Mouse (Mus musculus): Measurements from ENCODE around the gene Vgll4. TPM values are rescaled to one million over a fixed set of nuclear protein-coding genes. Genes with fewer than 3 reads are reported as not detected.

Gene Vgll4
- total and polyA plus RNA-seq, 2 experiments: 24.3 to 44.5 TPM

DNA sequence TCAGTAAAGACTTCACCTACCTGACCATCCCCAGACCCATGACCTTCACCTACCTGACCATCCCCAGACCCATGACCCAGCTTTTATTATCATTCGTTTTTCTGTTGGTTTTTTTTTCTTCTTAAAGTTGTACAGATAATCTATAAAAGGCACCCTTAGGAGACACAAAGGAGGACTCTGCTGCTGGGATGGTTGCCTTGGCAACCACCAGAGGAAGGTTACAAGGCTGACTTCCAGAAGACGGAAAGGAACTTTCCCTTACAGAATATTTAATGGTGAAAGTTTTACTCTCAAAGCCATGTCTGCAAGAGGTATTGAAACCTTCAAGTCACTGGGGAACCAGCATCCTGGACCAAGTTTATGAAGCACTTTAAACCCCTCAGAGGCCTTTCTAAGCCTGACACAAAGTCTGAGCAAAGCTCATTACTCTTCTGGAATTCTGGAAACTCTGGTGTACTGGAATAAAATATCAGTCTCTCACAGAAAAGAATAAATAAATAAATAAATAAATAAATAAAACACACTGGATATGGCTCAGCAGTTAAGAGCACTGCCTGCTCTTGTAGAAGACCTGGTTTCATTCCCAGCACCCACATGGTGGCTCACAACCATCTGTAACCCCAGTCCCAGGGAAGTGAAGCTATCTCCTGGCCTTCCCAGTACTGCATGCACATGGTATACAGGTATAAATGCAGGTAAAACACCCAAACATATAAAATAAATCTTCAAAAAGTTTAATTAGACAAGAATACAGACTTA lies 3.2 kb downstream of the Vgll4 start:
- no peaks in the 10 kb centered on the region for H3K27me3 ChIP-seq (ENCODE audit: control insufficient read depth, insufficient read depth, low read length)

DNA sequence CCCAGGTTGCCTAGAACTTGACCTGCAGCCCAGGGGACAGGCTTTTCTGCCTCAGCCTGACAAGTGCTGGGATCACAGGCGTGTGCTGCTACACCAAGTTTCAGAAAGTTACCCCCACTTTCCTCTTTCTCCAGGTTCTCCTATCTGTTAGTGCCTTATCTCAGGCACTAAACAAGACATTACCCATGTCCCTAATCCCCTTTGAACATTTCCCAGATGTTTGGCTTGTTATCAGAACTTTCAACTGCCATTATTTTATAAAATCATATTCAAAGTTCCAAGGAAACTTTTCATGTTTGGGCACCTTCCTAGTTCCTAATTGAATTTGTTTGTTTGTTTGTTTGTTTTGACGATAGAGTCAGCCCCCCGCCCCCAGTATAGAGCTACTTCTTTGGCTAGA lies 4.0 kb downstream of the Vgll4 start:
- H3K27me3 ChIP-seq (ENCODE audit: control insufficient read depth, insufficient read depth, low read length): no peaks in the 10 kb centered on the region
- H3K27ac ChIP-seq (replicated peaks; ENCODE audit: insufficient read depth, low read depth, low read length): no peak overlapping the region
- no peaks in the 10 kb centered on the region for H3K36me3 ChIP-seq (ENCODE audit: control insufficient read depth, insufficient read depth, low read length)
- no peak overlapping the region for H3K4me3 ChIP-seq (ENCODE audit: insufficient read depth, low read depth, low read length)
- H3K9ac ChIP-seq (ENCODE audit: low read depth, low read length): no peak overlapping the region
- DNase-seq (ENCODE audit: extremely low read depth, low read depth, low spot score): no peak
- WGBS: 75% methylated on average over 3 of the region's 3 CpGs
- H3K4me1 ChIP-seq (ENCODE audit: control insufficient read depth, insufficient read depth, low read length): peaks cover 10% of the 10 kb centered on the region
- TF ChIP-seq CTCF (IDR thresholded peaks at IDR 0.05; ENCODE audit: low read depth, low read length) (no peak), POLR2A (IDR thresholded peaks at IDR 0.05; ENCODE audit: extremely low read depth, insufficient read depth, low read length) (no peak)
- peaks cover 44% of the 10 kb centered on the region; the same call in 1 of the 2 replicates for H3K79me2 ChIP-seq (ENCODE audit: control insufficient read depth, insufficient read depth, low read length)

More for the DNA sequence above, 3.2 kb downstream of the Vgll4 start:
- Histone ChIP-seq H3K4me3 (ENCODE audit: insufficient read depth, low read depth, low read length) (no peak overlapping the region), H3K79me2 (ENCODE audit: control insufficient read depth, insufficient read depth, low read length) (peaks cover 39% of the 10 kb centered on the region; the same call in 1 of the 2 replicates), H3K9ac (ENCODE audit: low read depth, low read length) (no peak overlapping the region), H3K27ac (replicated peaks; ENCODE audit: insufficient read depth, low read depth, low read length) (no peak overlapping the region), H3K4me1 (ENCODE audit: control insufficient read depth, insufficient read depth, low read length) (peaks cover 10% of the 10 kb centered on the region), H3K36me3 (ENCODE audit: control insufficient read depth, insufficient read depth, low read length) (no peaks in the 10 kb centered on the region)
- no peak for TF ChIP-seq CTCF (IDR thresholded peaks at IDR 0.05; ENCODE audit: low read depth, low read length)
- no peak for DNase-seq (ENCODE audit: extremely low read depth, low read depth, low spot score)
- 79% methylated on average over 2 of the region's 2 CpGs for WGBS

DNA sequence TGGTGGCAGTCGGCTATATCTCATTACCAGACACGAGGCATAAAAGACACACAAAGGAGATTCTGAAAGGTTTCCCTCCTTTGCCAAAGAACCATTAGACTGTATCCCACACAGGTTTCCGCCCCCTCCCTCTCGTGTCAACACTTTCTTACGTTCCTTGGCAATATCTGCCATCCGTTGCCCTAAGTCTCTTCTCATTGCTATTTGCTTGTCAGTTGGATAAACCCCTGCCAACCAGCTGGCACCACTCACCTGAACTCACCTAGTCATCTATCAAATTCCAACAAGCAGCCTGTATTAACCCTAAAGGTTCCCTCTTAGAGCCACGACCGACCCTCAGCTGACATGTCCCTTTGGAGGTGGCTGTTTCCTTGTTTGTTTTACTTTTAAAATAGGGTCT lies 4.4 kb downstream of the Vgll4 start:
- H3K27ac ChIP-seq (replicated peaks; ENCODE audit: insufficient read depth, low read depth, low read length): no peak overlapping the region

DNA sequence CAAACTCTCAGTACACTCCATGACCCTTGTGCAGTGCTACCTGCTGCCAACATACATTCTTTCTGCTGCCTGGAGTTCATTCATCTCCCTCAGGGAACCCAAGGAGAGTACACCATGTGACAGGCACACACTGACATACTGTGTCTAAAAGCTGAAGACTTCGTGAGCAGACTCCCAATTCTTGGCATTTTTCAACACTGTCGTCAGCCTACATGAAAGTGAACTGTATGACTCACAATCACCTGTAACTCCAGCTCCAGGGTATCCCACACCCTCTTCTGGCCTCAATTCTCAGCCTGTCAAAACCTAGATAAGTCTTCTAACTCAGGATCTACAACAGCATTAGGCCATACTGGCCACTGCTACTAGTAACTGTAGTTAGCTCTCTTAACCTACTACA lies 5.6 kb downstream of the Vgll4 start:
- no peak overlapping the region for H3K9ac ChIP-seq (ENCODE audit: low read depth, low read length)
- H3K4me1 ChIP-seq (ENCODE audit: control insufficient read depth, insufficient read depth, low read length): peaks cover 10% of the 10 kb centered on the region
- H3K79me2 ChIP-seq (ENCODE audit: control insufficient read depth, insufficient read depth, low read length): peaks cover 59% of the 10 kb centered on the region; the same call in 1 of the 2 replicates
- H3K27ac ChIP-seq (replicated peaks; ENCODE audit: insufficient read depth, low read depth, low read length): no peak overlapping the region
- no peaks in the 10 kb centered on the region for H3K36me3 ChIP-seq (ENCODE audit: control insufficient read depth, insufficient read depth, low read length)
- H3K27me3 ChIP-seq (ENCODE audit: control insufficient read depth, insufficient read depth, low read length): no peaks in the 10 kb centered on the region
- DNase-seq (ENCODE audit: extremely low read depth, low read depth, low spot score): no peak
- no peak overlapping the region for H3K4me3 ChIP-seq (ENCODE audit: insufficient read depth, low read depth, low read length)
- TF ChIP-seq CTCF (IDR thresholded peaks at IDR 0.05; ENCODE audit: low read depth, low read length): no peak
- no peak for TF ChIP-seq POLR2A (IDR thresholded peaks at IDR 0.05; ENCODE audit: extremely low read depth, insufficient read depth, low read length)
- 74% methylated on average over 2 of the region's 2 CpGs for WGBS

More for the DNA sequence above, 4.4 kb downstream of the Vgll4 start:
- no peak overlapping the region for H3K9ac ChIP-seq (ENCODE audit: low read depth, low read length)
- peak; percentile 81 for DNase-seq (ENCODE audit: extremely low read depth, low read depth, low spot score)
- H3K79me2 ChIP-seq (ENCODE audit: control insufficient read depth, insufficient read depth, low read length): peaks cover 48% of the 10 kb centered on the region; the same call in 1 of the 2 replicates
- no peaks in the 10 kb centered on the region for H3K27me3 ChIP-seq (ENCODE audit: control insufficient read depth, insufficient read depth, low read length)
- WGBS: 36% methylated on average over 8 of the region's 8 CpGs
- no peak for TF ChIP-seq POLR2A (IDR thresholded peaks at IDR 0.05; ENCODE audit: extremely low read depth, insufficient read depth, low read length)
- no peak for TF ChIP-seq CTCF (IDR thresholded peaks at IDR 0.05; ENCODE audit: low read depth, low read length)
- H3K4me1 ChIP-seq (ENCODE audit: control insufficient read depth, insufficient read depth, low read length): peaks cover 10% of the 10 kb centered on the region
- no peak overlapping the region for H3K4me3 ChIP-seq (ENCODE audit: insufficient read depth, low read depth, low read length)
- no peaks in the 10 kb centered on the region for H3K36me3 ChIP-seq (ENCODE audit: control insufficient read depth, insufficient read depth, low read length)

DNA sequence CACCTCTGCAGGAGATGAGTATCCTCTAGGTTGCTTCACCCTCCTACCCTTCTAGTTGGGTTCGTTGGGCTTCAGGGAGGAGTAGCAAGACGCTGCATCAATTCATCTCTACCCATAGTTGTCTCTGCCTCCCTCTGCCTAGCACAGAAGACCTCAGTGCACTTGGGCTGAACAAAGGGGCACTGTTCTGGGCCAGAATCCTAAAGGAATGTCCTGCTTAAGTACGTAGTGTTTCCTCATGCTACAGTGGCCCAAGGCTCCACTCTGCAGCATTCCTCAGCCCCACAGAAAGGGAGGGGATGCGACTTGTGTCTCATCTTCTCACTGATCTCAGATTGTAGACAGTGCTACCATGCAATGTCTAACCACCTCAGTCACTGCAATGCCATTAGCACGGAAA lies 6.2 kb downstream of the Vgll4 start:
- Histone ChIP-seq H3K79me2 (ENCODE audit: control insufficient read depth, insufficient read depth, low read length) (peaks cover 60% of the 10 kb centered on the region; the same call in 1 of the 2 replicates), H3K27me3 (ENCODE audit: control insufficient read depth, insufficient read depth, low read length) (no peaks in the 10 kb centered on the region), H3K27ac (replicated peaks; ENCODE audit: insufficient read depth, low read depth, low read length) (no peak overlapping the region), H3K9ac (ENCODE audit: low read depth, low read length) (no peak overlapping the region), H3K36me3 (ENCODE audit: control insufficient read depth, insufficient read depth, low read length) (no peaks in the 10 kb centered on the region), H3K4me3 (ENCODE audit: insufficient read depth, low read depth, low read length) (no peak overlapping the region), H3K4me1 (ENCODE audit: control insufficient read depth, insufficient read depth, low read length) (peaks cover 10% of the 10 kb centered on the region)
- no peak for TF ChIP-seq CTCF (IDR thresholded peaks at IDR 0.05; ENCODE audit: low read depth, low read length)
- TF ChIP-seq POLR2A (IDR thresholded peaks at IDR 0.05; ENCODE audit: extremely low read depth, insufficient read depth, low read length): no peak
- DNase-seq (ENCODE audit: extremely low read depth, low read depth, low spot score): no peak
- WGBS: 88% methylated on average over 5 of the region's 5 CpGs

Measured in liver, adult 2 months (tissue).